Mouse (Mus musculus) T-helper 2 cell (primary cell): ENCODE measurements at regions not wholly inside any gene's neighbourhood (a gene's known extent, or its start where the extent isn't known, plus 50 kb on each side); places are given as distances from the start of the nearest gene placed in this dataset.

Experiments used
- in situ Hi-C: fragments of 300-600 bp; cut with MboI, MseI; formaldehyde crosslinking; loops from one replicate; pipeline ENCODE4 v1.15.1; 2025; ENCODE audit warnings: high pct_unique_total_duplicates

DNA sequence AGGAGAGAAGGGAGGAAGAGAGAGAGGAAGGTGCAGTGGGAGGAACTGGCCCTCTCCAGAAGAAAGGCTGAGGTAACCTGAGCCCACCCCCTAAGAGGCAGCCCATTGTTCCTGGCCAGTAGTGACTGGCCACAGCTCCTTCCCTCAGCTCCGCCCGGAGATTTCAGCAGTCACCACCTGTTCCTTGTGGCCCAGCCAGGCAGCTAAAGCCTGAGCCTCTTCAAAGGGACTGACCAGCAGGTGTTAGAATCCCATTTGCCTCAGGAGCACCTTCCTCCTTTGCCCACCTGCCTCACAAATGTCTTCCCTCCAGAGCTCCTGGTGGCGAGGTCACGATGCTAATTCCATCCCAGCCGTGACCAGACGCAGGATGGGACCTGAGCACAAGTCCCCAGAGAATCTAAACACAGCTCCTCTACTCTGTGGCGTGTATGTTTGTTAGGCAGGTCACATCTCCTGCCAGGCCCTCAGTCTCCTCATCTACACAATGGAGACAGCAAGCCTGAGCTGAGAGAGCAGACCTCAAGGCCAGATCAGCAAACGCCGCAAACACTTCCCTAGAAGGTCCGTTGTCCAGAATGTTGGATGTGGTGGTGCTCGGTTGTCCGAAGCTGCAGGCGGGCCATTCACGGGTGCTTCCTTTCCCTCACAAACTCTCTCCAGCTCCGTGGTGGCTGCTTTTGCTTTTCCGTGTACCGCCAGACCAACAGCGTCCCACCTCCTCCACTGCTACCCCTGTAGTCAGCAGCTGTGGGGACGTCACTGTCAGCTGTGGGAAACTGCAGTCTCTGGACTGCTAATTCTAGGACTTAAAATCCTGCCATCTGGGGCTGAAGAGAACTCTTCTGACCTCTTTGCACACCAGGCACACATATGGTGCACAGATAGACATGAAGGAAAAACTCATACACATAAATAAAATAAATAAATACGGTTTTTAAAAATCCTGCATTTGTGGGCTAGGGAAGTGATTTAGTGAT lies 145.8 kb upstream of the Rad23b start:
- in situ Hi-C loops: no loop called here

DNA sequence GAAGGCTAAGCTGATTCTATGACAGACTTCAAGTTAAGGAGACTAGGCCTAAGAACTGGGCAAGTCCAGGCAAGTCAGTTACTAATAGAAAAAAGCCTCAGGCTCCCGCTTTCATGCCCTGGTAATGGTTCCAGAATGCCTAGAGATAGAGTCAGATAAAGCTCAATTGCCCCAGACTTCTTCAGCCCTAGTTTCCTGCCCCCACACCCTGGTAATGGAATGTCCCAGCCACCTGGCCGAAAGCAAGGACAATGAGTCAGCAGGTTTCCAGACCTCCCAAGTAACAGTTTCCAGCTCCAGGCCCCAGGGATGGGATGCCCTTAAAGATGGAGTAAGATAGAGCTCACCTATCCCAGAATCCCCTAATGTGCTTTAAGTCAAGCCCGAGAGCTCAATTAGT lies 143.6 kb upstream of the Rad23b start:
- in situ Hi-C loops: no loop called here

DNA sequence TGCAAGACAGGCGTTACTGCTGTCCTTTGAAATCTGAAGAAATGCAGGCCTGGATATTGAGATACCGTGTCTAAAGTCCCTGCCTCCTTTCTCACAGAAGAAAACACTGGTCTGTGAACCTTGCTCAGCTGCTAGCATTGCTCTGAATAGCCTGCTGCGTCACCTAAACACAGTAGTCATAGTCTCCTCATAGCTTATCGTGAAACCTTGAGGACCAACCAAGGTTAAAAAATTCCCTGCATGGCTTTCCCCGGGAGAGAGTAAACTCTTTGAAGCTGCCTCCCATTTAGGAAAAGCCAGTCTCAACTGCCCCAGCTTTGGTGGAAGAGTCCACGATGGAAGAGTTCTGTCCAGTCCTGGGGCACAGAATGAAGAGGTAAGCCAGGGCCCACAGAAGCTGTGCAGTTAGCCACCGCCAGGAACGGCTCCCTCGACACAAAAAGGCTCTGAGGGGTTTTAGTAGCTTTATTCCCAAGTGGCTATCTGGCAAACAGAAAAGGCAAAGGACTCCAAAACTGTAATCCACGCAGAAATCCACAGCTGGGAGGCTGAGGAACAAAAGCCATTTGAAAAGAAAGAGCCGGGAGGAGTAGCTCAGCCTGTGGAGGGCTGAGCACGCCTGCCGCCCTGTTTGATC lies 142.0 kb upstream of the Rad23b start:
- in situ Hi-C loops: no loop called here

DNA sequence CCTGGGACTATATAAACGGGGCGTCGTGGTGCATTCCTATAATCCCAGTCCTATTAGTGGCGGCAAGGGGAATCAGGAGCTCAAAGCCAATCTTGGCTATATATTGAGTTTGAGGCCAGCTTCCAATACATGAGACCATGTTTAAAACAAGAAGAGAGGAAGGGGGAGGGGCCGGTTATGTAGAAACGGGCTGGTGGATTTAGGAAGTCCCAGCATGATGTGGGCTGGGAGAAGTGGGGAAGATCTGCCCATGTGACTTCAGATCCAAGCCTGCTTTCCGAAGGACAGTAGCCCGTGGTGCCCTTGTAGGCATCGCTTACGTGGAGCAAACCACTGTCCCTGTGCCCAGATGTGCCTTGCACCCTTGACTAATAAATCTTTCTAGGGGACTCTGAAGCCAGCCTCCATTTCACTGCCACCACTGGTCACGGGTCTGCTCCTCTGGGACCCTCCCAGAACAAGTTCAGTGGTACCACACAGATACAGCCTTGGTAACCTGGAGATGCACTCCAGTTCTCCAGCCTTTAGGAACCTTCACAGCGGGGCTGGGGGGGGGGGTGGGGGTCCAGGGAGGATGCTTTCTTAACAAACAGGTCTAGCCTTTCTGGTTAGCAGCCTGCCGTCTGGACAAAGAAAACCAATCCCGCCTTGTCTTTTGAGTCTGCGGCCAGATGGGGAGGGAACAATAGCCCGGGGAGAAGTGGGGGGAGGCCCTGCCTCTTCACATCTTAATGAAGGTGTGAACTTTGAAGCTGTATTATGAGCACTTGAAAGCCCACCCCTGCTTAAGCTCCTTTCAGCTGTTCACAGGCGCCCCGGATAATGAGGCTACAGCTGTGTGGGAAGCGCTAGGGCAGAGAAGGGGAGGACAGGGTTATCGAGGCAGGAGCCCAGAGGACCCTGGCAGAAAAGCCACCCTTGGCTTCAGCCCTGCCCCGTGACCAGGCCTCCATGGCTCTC lies 141.2 kb upstream of the Rad23b start:
- in situ Hi-C loops: no loop called here

DNA sequence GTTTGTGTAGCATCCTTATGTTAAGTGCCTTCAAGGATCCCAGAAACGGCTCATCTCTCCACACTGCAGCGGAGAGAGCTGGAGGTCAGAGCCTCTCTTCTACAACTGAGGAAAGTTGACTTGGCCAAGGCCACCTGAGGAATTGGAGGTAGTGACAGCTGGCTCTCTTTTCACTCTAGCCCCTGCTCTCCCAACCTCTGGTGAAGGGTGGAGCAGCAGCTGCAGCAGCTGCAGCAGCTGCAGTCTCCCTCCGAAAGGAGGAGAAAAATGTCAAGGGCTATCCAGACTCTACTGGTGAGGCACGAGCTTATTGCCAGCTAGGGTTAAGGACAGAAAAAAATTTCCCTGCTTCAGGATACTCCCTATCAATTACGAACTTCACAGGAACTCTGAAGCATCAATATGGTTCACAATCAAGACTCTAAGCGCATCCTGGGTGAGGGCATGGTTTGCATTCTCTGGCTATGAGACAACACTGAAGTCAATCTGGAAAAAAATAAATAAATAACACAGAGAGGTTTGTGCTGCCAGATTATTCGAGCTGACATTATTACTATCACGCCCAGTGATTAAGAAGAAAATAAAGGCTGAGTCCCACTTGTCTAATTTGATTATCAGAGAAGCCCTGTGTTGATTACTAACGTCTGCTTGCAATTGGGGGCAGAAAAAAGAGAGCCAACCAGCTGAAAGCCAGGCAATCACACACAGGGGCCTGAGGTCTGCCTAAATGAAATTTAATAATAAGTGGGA lies 134.2 kb upstream of the Rad23b start:
- in situ Hi-C loops: no loop called here

DNA sequence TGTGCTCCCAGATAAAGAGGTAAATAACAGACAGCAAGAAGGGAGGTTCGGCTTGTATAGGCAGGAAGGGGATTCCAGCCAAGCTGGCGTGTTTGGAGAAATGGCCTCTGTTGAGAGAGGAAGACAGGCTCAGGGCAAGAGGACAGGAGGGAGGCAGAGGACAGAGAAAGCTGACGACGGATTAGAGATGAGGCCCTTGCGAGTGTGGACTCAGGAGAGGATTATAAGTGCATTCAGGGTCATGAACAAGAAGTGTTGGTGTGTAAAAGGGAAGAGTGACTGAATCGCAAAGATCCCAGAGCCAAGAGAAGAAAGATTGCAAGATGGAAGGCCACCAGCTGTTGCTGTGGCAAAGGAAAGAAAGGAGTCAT lies 133.7 kb upstream of the Rad23b start:
- in situ Hi-C loops: no loop called here

DNA sequence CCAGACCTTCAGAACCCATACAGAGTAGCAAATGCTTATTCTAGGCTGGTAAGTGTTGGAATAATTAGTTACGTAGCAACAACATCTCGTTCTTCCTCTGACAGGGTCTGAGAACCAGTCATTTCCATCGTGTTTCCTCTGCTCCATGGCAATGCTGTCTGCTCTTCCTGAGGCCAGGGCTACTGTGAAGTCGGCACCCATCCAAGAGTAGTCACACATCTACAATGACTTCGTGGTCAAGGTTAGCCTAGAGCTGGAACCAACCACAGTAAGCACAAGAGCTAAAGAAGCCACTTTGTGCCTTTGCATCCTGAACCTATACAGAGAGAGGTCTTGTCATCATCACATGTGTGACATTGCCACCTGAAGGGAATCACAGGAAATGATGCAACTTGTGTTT lies 124.1 kb upstream of the Rad23b start:
- in situ Hi-C loops: no loop called here

DNA sequence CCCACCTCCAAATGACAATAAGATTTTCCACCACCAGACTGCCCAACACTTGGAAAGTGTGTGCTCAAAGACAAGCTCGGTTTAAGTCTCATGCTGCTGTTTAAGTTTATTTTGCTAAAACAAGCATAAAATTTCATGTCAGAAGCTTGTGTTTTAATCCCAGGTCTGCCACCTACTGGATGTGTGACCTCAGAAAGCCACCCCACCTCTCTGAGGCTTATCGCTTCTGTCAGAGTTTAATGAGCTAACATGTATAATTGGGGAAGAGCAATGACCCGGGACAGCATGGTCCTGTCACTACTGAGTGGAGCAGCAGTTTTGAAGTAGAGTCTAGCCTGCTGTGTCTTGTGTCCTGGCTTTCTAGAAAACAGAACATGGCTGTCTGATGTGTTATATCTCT lies 122.4 kb upstream of the Rad23b start:
- in situ Hi-C loops: no loop called here

DNA sequence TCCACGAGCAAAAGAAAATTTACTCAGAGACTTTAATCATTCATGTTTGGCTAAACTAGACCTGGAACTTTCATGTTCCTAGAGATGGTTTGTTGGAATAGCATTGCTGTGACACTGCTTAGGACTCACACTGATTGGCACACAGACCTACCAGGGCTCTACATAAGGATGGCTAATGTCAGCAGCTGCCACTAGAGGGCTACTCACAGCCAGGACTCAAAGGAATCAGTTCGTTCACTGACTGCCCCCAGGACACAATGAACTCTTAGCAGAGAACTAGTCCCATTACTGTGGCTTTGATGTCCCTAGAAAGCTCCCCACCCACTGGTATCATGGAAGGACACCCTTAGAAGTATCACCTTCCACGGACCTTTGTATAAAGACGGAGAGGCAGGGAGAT lies 118.3 kb upstream of the Rad23b start:
- in situ Hi-C loops: loop anchor here (5.0 to 10.0 kb wide), 2 partner anchors 1027 to 1339 kb away; no protein-coding TSS in a partner anchor

DNA sequence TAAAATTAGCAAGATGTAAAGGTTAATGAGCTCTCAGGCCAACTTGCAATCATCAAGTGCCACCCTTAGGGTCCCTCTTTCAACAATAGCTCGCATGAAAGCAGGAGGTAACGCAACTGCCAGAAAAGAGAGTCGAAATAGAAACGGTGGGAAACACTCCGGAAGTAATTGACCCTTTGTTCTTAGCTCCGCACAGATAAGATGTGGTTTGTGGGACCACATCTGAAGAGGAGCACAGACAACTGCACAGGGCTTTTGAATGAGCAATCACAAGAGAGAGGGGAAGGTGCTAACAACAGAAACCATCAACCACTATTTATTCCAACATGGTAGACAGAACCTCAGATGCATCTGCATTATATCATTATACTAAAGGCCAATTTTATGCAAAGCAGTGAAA lies 112.0 kb upstream of the Rad23b start:
- in situ Hi-C loops: loop anchor here (10.0 kb wide), 1 partner anchor 1033 kb away; no protein-coding TSS in a partner anchor

DNA sequence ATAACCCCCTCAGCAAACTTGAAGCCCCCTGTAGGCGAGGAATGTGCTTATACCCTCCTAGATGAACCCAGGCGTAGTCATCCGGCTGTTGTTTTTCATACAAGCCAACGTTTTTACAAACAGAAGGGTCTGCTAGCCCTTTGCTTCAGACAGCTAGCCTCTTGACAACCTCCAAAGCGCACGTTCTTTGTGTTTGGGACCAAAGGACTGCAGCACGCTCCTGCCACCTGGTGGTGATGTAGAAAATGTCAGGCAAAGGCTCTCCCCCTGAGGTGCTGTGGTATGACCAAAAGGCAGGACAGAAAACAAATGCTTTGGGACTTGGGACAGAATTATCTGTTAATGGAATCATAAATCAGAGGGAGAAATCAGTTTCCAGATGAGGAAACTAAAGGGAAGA lies 109.4 kb upstream of the Rad23b start:
- in situ Hi-C loops: no loop called here

DNA sequence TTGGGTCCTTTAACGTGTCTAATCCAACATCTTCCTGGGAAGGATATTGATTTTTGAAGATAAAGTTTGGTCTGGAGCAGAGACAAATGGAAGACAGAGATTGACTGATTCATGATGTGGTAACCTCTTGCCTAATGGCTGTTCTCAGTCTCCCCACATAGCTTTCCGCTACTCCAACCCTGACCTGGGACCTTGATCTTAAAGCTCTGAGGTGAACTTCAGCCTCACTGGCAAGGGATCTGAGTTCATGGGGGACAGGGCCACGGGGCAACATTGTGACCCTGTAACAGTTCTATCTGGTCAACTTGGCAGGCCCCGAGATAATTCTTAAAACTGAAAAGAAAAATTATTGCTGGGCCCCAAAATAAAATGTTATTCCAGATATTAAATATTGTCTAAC lies 107.5 kb upstream of the Rad23b start:
- in situ Hi-C loops: no loop called here

DNA sequence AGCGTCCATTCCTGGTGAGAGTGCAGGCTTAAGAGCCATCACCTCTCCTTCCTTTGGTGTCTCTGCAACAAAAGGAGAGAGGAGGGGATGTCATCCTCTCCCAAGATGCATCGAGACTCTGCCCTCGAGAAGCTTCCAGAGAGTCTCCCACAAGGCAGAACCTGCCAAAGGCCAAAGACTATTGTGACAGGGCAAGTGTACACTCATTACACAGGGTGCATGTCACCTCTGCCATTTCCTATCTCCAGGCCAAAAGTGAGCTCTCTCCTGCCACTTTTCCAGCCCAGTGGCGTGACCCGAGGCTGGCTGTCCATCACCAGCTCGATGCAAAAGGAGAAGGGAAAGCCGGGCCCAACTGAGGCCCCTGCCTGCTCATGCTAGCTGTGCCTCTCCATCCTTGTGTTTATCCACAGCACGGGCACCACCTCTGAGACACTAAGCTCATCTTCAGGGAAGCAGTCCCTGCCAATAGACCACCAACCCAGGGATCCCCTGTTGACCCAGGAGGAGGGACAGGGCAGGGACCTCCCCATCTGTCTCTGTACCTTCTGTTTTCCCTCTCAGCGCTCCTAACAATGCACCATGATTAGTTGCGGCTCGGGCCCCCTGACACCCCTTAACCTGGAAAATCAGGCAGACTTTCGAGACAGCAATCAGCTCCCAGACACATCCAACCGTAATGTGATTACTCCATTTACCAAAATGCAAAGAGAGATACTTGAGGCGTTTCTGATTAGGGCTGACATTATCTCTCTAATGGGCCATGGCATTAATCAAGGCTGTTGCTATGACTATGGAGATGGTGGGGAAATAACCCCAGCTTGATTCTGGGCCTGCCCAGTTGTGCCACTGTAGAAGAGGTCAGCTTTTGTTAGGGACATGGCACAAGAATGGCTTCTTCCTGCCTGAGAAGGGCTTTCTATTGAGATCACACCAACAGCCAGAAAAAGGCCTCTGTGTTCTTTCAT lies 106.5 kb upstream of the Rad23b start:
- in situ Hi-C loops: no loop called here

DNA sequence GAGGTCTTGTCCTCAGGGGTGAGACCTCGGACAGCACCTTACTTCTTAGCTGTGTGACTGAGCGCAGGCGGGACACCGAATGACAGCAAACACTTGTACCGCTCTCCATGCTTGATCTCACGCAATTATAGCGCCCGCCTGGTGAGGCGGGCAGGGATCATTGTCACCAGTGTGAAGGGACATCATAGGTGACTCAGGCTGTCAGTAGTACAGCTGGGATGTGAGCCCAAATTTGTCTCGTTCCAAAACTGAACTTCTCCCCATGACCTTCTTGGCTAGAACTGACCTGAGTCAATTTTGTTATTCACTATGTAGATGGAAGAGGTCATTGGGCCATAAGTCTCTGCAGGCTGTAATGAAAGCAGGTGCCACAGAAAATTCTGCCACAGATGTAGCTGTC lies 104.1 kb upstream of the Rad23b start:
- in situ Hi-C loops: no loop called here

DNA sequence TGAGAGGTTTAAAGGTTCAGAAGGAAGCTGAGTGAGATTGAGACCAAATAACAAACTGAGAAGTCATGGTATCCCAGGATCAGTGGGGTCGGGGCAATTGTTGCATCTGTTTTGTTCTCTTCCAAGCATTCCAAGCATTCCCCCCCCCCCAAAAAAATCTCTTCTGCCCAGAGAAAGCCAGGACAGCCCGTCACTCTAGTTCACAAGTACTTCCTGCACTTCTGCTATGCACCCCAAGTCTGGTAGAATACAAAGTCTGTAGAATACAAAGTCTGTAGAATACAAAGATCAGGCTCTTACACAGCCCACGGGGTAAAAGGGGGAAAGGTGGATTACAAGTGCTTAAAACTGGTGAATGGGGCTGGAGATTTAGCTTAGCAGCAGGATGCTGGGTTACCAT lies 99.5 kb upstream of the Rad23b start:
- in situ Hi-C loops: no loop called here

DNA sequence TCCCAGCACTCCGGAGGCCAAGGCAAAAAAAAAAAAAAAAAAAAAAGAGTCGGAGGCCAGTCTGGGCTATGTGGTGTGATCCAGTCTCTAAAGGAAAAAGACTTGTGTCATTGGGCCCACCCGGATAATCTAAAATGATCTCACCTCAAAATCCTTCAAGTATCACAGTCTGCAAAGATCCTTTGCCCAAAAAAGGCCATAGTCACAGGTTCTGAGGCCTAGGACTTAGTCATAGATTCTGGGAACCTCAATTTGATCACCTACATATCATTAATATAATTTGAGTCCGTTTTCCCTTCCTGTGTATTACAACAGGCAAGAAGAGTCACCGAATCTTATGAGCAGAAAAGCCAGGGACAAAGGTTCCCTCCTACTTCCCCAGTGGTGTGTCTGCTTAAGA lies 98.3 kb upstream of the Rad23b start:
- in situ Hi-C loops: no loop called here

DNA sequence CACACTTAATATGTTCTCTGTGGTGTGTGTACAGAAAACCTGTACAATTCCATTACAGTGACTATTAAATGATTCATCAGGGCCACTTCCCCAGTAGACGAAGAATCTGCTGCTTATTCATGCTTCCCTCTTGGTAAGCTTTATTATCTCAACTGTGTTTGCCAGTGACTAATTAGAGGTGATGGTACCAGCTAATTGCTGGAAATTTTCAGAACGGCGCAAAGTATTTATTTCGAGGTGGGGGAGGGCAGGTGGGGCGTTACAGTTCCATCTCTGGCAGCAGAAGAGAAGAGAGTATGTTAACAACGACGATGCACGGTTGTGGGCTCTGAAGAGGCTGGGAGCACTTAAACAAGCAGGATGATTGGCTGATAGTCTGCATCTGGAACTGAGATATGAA lies 96.1 kb upstream of the Rad23b start:
- in situ Hi-C loops: no loop called here

DNA sequence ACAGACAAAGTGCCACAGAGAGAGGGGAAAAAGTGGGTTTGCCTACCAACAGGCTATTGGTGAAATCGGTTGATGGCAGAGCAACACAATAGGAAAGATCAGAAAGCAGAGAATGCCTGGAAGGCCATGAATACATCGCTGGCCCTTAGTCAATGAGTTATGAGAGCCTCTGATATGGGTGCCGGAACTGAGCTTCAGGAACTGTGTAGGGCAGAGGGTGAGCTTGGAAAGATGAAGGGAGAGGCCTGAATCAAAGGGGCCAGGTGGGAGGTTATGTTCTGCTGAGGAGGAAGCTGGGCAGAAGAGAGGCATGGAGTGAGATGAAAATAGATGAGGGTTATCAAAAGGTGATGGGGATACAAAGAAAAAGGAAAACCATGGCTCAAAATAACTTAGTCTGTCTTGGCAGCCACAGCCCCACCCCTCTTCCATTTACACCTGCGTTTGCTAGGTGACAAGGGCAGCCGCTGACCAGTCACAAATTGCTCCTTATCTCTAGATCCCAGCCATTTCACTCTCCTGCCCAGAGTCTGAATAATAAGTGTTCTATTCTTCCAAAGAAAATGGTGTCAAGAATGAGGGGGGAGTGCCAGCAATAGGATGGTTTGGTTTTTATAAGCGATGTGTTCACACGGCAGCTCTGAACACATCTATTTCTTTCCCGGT lies 77.7 kb upstream of the Rad23b start:
- in situ Hi-C loops: no loop called here

DNA sequence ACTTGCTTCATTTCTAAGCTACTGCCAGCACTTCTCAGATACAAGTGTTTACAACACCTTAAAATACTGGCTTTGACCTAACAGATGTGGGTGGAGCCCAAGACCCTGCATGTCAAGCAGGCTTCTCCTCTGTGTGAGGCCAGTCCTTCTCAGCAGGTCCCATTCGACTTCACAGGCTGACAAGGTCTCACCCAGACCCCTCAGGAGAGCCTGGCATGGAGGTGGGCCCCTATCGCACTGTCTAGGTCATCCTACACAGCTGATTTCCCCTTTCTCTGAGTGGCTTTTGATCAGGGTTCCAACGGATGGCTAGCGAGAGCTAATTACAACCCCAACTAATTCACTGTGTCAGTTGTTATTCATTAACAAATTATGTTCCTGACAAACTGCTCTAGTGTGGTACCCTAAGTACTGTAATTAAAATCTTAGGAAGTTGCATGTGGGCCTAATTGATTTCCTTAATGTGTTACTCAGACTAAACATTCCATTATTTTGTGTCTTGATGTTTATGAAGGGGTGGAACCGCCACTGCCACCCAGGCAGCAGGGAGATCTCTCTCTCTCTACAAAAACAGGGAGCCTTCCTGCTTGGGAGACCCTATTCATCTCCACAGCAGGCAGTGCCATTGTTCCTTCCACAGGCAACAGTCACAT lies 73.4 kb upstream of the Rad23b start:
- in situ Hi-C loops: no loop called here
